Mouse (Mus musculus) lung, adult 2 months (tissue): ENCODE results near the gene Mum1l1. TPM values are rescaled to one million over a fixed set of nuclear protein-coding genes. Genes with fewer than 3 reads are reported as not detected.
"Not testable (repeated sequence)": the region's sequence is repeated elsewhere in the genome, so short reads cannot be mapped to it uniquely, and the experiment has no call there.

Experiments used
- DNase-seq: peaks from one replicate; pipeline ENCODE4 v3.0.0; 2022
- H3K4me1 ChIP-seq: fragments of 200-500 bp; 2 replicates; pipeline ENCODE4 v1.6.1; 2011; ENCODE audit warnings: low read length; ENCODE audit not compliant: control insufficient read depth, insufficient read depth
- H3K4me3 ChIP-seq: fragments of 200-500 bp; replicated peaks from 2 replicates; pipeline ENCODE3; 2011; ENCODE audit warnings: low read depth, mild to moderate bottlenecking, control low read depth, low read length; ENCODE audit errors: extremely low read depth
- CTCF ChIP-seq: fragments of 200-500 bp; IDR thresholded peaks from 2 replicates; pipeline ENCODE4 v1.5.1; 2011; ENCODE audit warnings: mild to moderate bottlenecking, low read length, control low read depth; ENCODE audit not compliant: insufficient read depth
- POLR2A ChIP-seq: fragments of 200-500 bp; IDR thresholded peaks from 2 replicates; pipeline ENCODE4 v1.6.1; 2011; ENCODE audit warnings: low read depth, mild to moderate bottlenecking, control low read depth, low read length, borderline replicate concordance; ENCODE audit errors: extremely low read depth
- WGBS: fragments of 180-500 bp; shearing (Covaris S2); methylation state at CpG from one replicate; pipeline ENCODE4 v1.1.7; 2018; 5-methylcytosine and 5-hydroxymethylcytosine counted together
- polyA plus RNA-seq: library from polyadenylated mRNA; depleted of rRNA; stranded (reverse); fragments of >200 nt; gene quantifications from 2 replicates; pipeline ENCODE4 v1.2.3, GENCODE M21; 2012; rRNA removed

Gene Mum1l1
- polyA plus RNA-seq: 0.54 and 1.2 TPM in 2 replicates

DNA sequence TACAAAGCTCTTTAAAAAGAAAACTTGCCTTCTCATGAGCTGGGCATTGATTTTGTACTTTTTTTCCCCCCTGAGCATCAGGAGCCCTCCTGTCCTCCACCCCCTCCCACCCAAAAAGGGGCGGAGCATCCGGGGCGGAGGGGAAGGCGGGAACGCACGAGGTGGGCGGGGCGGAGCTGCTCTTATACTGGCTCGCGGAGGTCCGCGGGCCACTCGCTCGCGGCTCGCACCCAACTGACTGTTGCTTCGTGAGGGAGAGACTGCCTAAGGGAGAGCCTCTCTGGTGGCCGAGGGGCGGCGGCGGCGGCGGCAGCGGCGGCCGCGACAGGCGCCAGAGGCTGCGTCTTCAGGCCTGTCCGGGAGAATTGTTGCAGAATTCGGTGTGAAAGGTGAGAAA is at the start of gene Mum1l1:
Mum1l1 (plus strand) TSS at position 214 of the 397 bp plus-strand sequence.
- DNase-seq: peak; percentile 59
- Histone ChIP-seq H3K4me3 (peak within 1 kb of the TSS; percentile 34), H3K4me1 (no peaks in the 10 kb centered on the region)
- 34% methylated on average over 31 of the region's 31 CpGs for whole genome bisulfite sequencing
- peak; percentile 38; the same call in 1 of the 2 replicates for TF ChIP-seq POLR2A
- TF ChIP-seq CTCF: no peak

DNA sequence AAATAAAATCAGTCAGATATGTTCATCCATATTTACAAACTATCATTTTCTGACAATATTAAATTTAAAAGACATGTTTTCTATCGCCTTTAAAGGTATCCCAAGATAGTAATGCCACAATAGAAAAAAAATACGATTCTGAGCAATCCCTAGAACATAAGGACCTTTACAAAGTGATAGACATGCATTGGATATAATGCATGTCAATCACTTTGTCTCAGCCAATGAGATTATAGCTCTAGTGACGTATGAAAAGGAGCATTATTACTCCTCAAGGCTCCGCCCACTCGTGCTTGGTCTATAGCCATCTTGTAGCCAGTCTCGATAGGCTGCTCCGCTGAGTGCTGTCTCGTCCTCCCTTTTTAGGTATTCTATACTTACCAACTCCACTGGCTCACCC is 30.9 kb upstream of the Mum1l1 start, which contains the start of gene 4933428M09Rik:
4933428M09Rik (plus strand) TSS at position 301 of the 400 bp plus-strand sequence.
- Histone ChIP-seq H3K4me1 (no peaks in the 10 kb centered on the region), H3K4me3 (no peak within 1 kb of the TSS)
- WGBS: 83% methylated on average over 8 of the region's 8 CpGs
- no peak for TF ChIP-seq CTCF
- no peak for TF ChIP-seq POLR2A
- no peak for DNase-seq

DNA sequence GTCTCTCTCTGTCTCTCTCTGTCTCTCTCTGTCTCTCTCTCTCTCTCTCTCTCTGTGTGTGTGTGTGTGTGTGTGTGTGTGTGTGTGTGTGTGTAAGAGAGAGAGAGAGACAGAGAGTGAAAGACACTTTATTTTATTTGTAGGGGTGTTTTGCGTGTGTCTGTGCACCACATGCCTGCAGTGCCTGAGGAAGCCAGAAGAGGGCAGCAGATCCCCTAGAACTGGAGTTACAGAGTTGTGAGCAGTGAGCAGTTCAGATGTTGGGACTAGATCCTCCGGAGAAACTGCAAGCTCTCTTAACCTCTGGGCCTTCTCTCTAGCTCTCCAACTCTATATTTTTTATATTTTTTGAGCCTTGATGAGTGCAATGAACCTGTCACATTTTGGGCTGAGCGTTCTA is 18.3 kb upstream of the Mum1l1 start:
- H3K4me1 ChIP-seq, DNase-seq, H3K4me3 ChIP-seq: not testable (repeated sequence)
- 92% methylated on average over 3 of the region's 3 CpGs for WGBS

DNA sequence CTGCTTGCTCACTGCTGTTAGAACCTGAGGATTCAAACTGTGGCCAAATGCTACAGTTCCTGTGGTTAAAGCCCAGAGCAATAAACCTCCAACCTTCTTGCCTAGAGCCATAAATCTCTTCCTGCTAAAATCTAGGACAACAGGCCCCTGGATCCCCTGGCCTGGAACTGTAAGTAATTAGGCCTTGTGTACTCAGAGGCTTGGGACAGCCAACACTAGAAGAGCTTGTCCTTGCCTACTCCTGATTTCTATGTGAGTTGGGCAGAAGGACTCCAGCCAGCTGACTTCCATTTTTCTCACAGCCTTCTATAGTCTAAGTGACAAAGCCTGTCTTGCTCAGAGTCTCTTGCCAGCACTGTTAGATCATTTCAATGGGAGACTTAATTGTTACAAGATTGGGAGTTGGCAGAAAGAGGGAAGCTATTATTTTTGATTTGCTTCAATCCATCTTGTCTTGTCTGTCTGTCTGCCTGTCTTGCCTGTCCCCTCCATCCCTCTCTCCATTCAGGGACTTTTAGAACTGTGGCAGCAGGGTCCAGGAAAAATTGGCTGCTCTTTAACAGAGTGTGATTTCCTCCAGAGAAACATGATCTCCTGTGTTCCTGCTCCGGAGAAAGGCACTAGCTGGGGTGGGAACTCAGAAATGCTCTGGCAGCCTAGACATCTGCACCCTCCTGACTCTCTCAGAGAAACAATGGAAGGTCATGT is 15.1 kb upstream of the Mum1l1 start:
- no peak for DNase-seq
- 59% methylated on average over 1 of the region's 1 CpGs for WGBS
- H3K4me3 ChIP-seq: no peak overlapping the region
- no peaks in the 10 kb centered on the region for H3K4me1 ChIP-seq
- TF ChIP-seq CTCF (no peak), POLR2A (no peak)

DNA sequence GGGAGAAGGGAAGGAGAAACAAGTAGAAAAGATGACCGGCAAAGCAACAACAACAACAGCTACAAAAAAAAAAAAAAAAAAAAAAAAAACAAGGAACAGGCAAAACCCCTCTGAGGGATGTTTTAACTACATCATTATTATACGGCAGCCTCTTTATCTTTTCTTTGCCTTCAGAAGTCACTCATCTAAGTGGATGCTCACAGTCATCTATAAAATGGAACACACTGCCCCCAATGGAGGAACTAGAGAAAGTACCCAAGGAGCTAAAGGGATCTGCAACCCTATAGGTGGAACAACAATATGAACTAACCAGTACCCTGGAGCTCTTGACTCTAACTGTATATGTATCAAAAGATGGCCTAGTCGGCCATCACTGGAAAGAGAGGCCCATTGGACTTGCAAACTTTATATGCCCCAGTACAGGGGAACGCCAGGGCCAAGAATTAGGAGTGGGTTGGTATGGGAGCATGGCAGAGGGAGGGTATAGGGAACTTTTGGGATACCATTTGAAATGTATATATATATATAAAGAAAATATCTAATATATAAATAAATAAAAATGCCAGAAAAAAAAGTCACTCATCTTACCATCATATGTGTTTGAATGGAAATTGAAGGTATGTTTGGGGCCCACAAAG is 532 bp upstream of the Mum1l1 start:
- H3K4me1 ChIP-seq, DNase-seq, H3K4me3 ChIP-seq: not testable (repeated sequence)
- 81% methylated on average over 4 of the region's 4 CpGs for WGBS

DNA sequence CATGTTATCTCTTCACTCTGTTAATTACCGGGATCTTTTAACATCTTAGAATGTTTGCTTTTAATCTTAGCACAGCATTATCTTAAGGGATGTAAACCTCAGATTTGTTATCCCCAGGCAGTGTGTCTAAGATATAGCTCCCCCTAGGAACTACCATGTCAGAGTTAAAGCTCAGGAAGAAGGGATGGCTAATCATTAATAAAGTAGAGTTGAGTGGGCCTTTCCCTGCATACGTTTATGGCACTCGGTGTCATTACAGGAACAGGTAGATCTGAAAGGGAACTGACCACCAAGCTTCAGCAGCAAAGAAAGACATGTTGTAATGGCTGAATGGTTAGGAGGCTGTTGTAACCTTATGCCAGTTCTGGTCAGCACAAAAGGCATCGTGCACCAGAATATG is 4.9 kb downstream of the Mum1l1 start:
- no peak for DNase-seq
- 61% methylated on average over 4 of the region's 4 CpGs for WGBS
- TF ChIP-seq POLR2A: no peak
- no peak for TF ChIP-seq CTCF
- no peaks in the 10 kb centered on the region for H3K4me1 ChIP-seq
- no peak overlapping the region for H3K4me3 ChIP-seq

DNA sequence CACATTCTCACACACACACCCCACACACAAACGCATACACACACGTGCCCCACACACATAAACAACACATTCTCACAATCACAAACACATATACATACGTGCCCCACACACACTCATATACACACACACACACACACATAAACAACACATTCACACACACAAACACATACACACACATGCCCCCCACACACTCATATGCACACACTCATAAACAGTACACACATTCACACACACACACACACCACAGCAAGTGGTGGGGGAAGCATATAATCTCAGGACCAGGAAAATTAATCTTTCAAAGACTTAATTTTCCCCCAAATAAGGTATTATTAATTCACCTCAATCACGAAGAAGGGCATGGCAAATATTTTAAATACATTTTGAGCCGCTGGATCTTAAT is 6.6 kb downstream of the Mum1l1 start:
- no peak overlapping the region for H3K4me3 ChIP-seq
- WGBS: 63% methylated on average over 5 of the region's 5 CpGs
- no peak for TF ChIP-seq POLR2A
- no peak for TF ChIP-seq CTCF
- no peak for DNase-seq
- no peaks in the 10 kb centered on the region for H3K4me1 ChIP-seq

DNA sequence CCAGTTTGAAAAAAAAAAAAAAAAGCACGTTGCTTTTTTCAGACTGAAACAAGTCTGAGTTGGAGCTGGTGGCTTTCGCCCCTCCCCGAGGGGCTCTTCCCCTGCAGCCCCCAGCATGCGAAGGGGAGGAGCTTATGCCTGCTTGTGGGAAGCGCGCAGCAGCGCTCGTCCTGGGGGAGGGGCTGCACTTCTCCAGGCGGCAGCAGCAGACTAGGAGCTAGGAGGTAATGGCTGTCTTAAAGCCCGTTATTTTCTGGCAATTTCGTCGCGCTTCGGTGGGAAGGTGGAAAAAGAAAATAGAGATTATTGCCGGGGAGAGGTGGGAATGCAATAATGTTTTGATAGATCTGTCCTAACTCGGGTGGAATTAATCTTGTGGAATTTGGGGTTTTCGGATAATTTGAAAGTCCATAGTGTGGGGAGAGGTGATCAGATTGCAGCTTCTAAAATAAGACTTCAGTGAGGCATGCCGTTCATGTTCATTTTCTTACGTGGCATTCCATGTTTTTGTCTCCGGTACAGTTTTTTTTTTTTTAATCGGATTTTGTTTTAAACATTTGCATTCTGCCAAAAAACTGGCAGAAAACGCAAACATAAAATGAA is 7.2 kb downstream of the Mum1l1 start:
- DNase-seq: no peak
- peak overlapping the region; percentile 34 for H3K4me3 ChIP-seq
- no peaks in the 10 kb centered on the region for H3K4me1 ChIP-seq
- 24% methylated on average over 22 of the region's 22 CpGs for WGBS
- no peak for TF ChIP-seq POLR2A
- no peak for TF ChIP-seq CTCF

DNA sequence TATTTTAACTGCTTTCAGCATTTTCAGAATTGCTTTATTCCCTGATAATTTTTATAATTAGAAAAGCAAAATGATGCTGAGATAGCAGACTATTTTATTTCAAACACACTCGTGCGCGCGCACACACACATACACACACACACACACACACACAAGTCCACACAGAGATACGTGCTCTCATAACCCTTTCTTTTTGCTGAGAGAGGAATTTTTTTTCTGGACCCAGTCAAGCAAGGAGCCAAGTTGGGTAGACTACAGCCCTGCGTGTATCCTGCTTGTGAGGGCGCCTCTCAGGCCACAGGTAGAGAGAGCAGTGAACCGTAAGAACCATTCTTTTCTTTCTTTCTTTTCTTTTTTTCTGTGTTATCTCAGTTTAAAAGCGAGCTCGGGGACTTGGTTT is 7.9 kb downstream of the Mum1l1 start:
- Histone ChIP-seq H3K4me3 (no peak overlapping the region), H3K4me1 (no peaks in the 10 kb centered on the region)
- WGBS: 65% methylated on average over 10 of the region's 10 CpGs
- no peak for DNase-seq
- TF ChIP-seq POLR2A (no peak), CTCF (no peak)

DNA sequence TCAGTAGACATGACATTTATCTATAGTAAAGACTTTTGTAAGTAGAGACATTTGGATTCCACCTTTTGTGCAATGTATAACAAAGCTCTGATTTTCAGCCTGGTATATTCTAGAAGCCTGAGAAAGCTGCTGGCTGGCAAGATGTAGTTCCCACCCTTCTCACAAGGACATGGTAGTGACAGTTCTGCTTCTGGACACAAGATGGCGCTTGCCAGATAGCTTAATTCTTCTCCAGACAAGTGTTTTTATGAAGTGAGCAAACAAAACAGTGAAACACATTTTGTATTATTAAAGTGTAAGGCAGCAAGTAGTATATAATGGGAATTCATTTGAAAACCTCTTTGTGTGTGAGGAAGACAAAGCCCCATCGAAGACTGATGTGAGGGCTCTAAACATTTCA is 9.2 kb downstream of the Mum1l1 start:
- TF ChIP-seq POLR2A: no peak
- peak; percentile 23; the same call in 1 of the 2 replicates for TF ChIP-seq CTCF
- Histone ChIP-seq H3K4me3 (no peak overlapping the region), H3K4me1 (no peaks in the 10 kb centered on the region)
- 24% methylated on average over 2 of the region's 2 CpGs for WGBS
- DNase-seq: peak; percentile 23
